Mouse (Mus musculus): Measurements from ENCODE around the gene Rptor. TPM values are rescaled to one million over a fixed set of nuclear protein-coding genes. Genes with fewer than 3 reads are reported as not detected.

Rptor gene
- polyA plus RNA-seq, 1 experiment from 2014 or later = 13.2 TPM

DNA sequence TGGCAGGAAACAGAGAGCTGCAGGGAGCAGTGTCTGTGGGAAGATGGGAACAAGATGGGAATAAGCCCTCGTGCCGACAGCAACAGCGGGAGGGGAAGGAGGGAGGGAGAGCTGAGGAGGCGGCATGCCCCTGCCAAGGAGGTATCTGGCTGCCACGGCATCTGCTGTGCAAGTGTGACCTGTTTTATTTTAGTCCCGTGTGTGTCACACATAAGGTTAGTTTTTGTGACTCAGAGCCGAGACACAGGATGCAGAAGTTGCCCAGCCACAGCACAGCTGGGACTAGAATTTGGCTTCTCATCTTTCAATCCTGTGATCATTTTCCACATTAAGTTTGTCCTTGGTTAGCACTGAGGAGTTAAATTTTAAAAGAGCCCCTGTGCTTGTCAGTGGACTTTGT lies 193.7 kb downstream of the Rptor start:
- H3K36me3 ChIP-seq (ENCODE audit: control insufficient read depth, insufficient read depth, low read length) = no peaks in the 10 kb centered on the region; the same call in 1 of the 2 replicates
- DNase-seq (ENCODE audit: low spot score) (no peak), ATAC-seq (replicated peaks; ENCODE audit: low FRiP score) (no peak)
- H3K9ac ChIP-seq (ENCODE audit: low read depth, low read length) = no peak overlapping the region
- no peaks in the 10 kb centered on the region for H3K9me3 ChIP-seq (ENCODE audit: control insufficient read depth, low read length)
- H3K27ac ChIP-seq (ENCODE audit: low read depth, low read length) = no peak overlapping the region
- H3K4me2 ChIP-seq = no peak overlapping the region
- H3K4me3 ChIP-seq (ENCODE audit: low read depth, low read length) = no peak overlapping the region
- H3K27me3 ChIP-seq (replicated peaks; ENCODE audit: control insufficient read depth, insufficient read depth, low read length) = no peaks in the 10 kb centered on the region
- H3K4me1 ChIP-seq (replicated peaks; ENCODE audit: control insufficient read depth, insufficient read depth, low read length) = peaks cover 6% of the 10 kb centered on the region
- 67% methylated on average over 7 of the region's 7 CpGs for WGBS

DNA sequence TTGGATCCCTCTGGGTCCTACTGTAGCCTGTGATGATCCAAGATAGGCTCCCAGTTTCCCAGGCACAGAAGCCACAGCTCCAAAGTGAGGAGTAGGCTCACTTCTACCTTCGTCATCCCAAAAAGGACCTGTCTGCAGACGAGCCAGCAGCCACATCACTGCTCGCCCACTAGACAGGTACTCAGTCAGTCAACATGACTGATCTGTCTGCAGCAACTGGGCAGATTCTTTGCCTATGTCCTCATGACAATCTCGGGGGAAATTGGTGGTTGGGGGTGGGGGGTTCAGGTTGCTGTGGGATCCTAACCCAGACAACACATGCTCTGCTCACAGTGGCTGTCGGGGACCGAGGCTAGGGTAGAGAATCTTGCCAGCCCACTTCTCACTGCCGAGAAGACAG lies 194.1 kb downstream of the Rptor start:
- no peak overlapping the region for H3K27ac ChIP-seq (ENCODE audit: low read depth, low read length)
- no peak for ATAC-seq (replicated peaks; ENCODE audit: low FRiP score)

DNA sequence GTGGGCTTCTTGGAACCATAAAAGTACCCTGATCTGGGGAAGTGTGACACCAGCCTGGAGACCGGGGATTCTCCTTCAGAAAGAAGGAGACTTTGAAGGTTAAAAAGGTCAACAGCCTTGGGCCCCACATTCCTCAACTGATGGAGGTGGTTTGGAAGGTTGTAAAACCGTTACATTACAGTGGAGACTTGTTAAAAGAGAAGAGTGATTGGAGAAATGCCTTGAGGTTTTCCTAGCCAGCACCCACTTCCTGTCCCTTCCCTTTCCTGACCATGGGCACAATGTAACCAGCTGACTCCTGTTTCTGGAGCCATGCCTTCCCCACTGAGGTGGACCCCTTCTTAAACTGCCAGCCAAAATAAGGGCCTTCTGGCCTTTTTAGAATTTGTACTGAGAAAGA lies 196.8 kb downstream of the Rptor start:
- peaks cover 4% of the 10 kb centered on the region; the same call in 1 of the 2 replicates for H3K4me1 ChIP-seq (replicated peaks; ENCODE audit: control insufficient read depth, insufficient read depth, low read length)
- no peaks in the 10 kb centered on the region; the same call in 1 of the 2 replicates for H3K36me3 ChIP-seq (ENCODE audit: control insufficient read depth, insufficient read depth, low read length)

More for the DNA sequence above, 194.1 kb downstream of the Rptor start:
- 77% methylated on average over 7 of the region's 7 CpGs for WGBS
- Histone ChIP-seq H3K9me3 (ENCODE audit: control insufficient read depth, low read length) (no peaks in the 10 kb centered on the region), H3K36me3 (ENCODE audit: control insufficient read depth, insufficient read depth, low read length) (no peaks in the 10 kb centered on the region; the same call in 1 of the 2 replicates), H3K4me3 (ENCODE audit: low read depth, low read length) (no peak overlapping the region), H3K4me2 (no peak overlapping the region), H3K9ac (ENCODE audit: low read depth, low read length) (no peak overlapping the region), H3K4me1 (replicated peaks; ENCODE audit: control insufficient read depth, insufficient read depth, low read length) (peaks cover 6% of the 10 kb centered on the region), H3K27me3 (replicated peaks; ENCODE audit: control insufficient read depth, insufficient read depth, low read length) (no peaks in the 10 kb centered on the region)
- no peak for DNase-seq (ENCODE audit: low spot score)

DNA sequence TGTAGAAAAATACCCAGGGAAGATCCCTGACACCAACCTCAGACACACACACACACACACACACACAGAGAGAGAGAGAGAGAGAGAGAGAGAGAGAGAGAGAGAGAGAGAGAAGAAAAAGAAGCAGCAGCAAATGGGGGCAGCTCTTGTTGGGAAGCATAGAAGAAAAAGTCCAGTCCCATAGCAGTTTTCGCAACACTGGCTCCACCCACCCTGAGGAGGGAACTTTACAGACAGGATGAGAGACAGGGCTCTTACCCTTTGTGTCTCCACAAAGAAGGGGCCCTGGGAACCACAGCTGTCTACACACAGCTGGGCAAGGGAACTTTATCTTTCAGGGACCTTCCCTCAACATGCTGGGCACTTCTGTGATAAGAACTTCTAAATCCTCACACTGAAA lies 199.2 kb downstream of the Rptor start:
- H3K4me2 ChIP-seq = no peak overlapping the region
- no peak for DNase-seq (ENCODE audit: low spot score)
- no peaks in the 10 kb centered on the region; the same call in 1 of the 2 replicates for H3K36me3 ChIP-seq (ENCODE audit: control insufficient read depth, insufficient read depth, low read length)
- no peak overlapping the region for H3K9ac ChIP-seq (ENCODE audit: low read depth, low read length)
- H3K4me1 ChIP-seq (replicated peaks; ENCODE audit: control insufficient read depth, insufficient read depth, low read length) = no peaks in the 10 kb centered on the region
- no peaks in the 10 kb centered on the region for H3K9me3 ChIP-seq (ENCODE audit: control insufficient read depth, low read length)
- ATAC-seq (replicated peaks; ENCODE audit: low FRiP score) = no peak
- H3K4me3 ChIP-seq (ENCODE audit: low read depth, low read length) = no peak overlapping the region
- H3K27ac ChIP-seq (ENCODE audit: low read depth, low read length) = no peak overlapping the region
- WGBS = 38% methylated on average over 1 of the region's 1 CpGs
- H3K27me3 ChIP-seq (replicated peaks; ENCODE audit: control insufficient read depth, insufficient read depth, low read length) = no peaks in the 10 kb centered on the region

More for the DNA sequence above, 196.8 kb downstream of the Rptor start:
- Histone ChIP-seq H3K9me3 (ENCODE audit: control insufficient read depth, low read length) (no peaks in the 10 kb centered on the region), H3K27ac (ENCODE audit: low read depth, low read length) (no peak overlapping the region), H3K4me3 (ENCODE audit: low read depth, low read length) (no peak overlapping the region), H3K27me3 (replicated peaks; ENCODE audit: control insufficient read depth, insufficient read depth, low read length) (no peaks in the 10 kb centered on the region), H3K9ac (ENCODE audit: low read depth, low read length) (no peak overlapping the region), H3K4me2 (no peak overlapping the region)
- no peak for DNase-seq (ENCODE audit: low spot score)
- 69% methylated on average over 2 of the region's 2 CpGs for WGBS
- ATAC-seq (replicated peaks; ENCODE audit: low FRiP score) = no peak

DNA sequence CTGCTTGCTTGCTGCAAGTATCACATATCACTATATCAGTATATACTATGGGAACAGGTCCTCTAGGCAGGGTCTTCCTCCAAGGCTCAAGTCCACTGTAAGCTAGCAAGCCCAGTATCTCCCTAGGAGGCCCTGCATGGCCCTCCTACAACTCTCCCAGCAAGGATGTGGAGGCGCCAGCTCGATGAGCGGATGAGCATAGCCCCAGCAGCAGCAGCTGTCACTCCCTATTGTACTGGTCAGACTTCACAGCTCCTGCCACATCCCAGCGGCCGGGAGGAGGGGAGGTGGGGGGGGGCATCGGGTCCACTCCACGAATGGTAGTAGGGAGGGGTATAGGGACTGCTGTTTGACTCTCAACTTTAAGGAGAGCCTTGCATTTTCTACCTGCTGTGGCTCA lies 200.2 kb downstream of the Rptor start:
- ATAC-seq (replicated peaks; ENCODE audit: low FRiP score) = no peak
- H3K27ac ChIP-seq (ENCODE audit: low read depth, low read length) = no peak overlapping the region
- no peaks in the 10 kb centered on the region for H3K4me1 ChIP-seq (replicated peaks; ENCODE audit: control insufficient read depth, insufficient read depth, low read length)
- no peak overlapping the region for H3K4me3 ChIP-seq (ENCODE audit: low read depth, low read length)
- WGBS = 82% methylated on average over 7 of the region's 7 CpGs
- H3K9me3 ChIP-seq (ENCODE audit: control insufficient read depth, low read length) = no peaks in the 10 kb centered on the region
- no peaks in the 10 kb centered on the region for H3K27me3 ChIP-seq (replicated peaks; ENCODE audit: control insufficient read depth, insufficient read depth, low read length)
- no peak overlapping the region for H3K9ac ChIP-seq (ENCODE audit: low read depth, low read length)
- no peaks in the 10 kb centered on the region; the same call in 1 of the 2 replicates for H3K36me3 ChIP-seq (ENCODE audit: control insufficient read depth, insufficient read depth, low read length)
- no peak overlapping the region for H3K4me2 ChIP-seq
- no peak for DNase-seq (ENCODE audit: low spot score)

DNA sequence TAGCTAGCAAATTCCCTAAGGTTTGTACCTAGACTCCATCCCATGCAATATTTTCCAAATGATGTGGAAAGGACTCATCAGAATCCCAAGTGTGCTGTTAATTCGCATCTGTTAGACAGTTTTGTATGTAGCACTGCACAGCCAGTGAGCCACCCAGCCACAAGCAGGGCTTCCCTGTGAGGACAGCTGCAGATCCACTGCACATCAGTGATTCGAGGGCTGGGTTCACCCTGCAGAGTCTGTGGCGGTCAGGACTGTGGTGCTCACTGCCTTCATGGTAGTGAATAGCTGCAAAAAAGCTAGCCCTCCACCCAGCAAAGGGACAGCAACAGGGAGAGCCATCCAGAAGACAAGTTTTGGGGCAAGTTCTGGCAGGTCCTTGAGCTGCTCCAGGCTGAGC lies 201.7 kb downstream of the Rptor start:
- ATAC-seq (replicated peaks; ENCODE audit: low FRiP score) (no peak), DNase-seq (ENCODE audit: low spot score) (no peak)
- no peak overlapping the region for H3K27ac ChIP-seq (ENCODE audit: low read depth, low read length)
- no peak overlapping the region for H3K9ac ChIP-seq (ENCODE audit: low read depth, low read length)
- no peak overlapping the region for H3K4me3 ChIP-seq (ENCODE audit: low read depth, low read length)
- no peaks in the 10 kb centered on the region for H3K4me1 ChIP-seq (replicated peaks; ENCODE audit: control insufficient read depth, insufficient read depth, low read length)
- no peaks in the 10 kb centered on the region for H3K9me3 ChIP-seq (ENCODE audit: control insufficient read depth, low read length)
- 90% methylated on average over 3 of the region's 3 CpGs for WGBS
- no peaks in the 10 kb centered on the region for H3K27me3 ChIP-seq (replicated peaks; ENCODE audit: control insufficient read depth, insufficient read depth, low read length)
- no peak overlapping the region for H3K4me2 ChIP-seq
- no peaks in the 10 kb centered on the region; the same call in 1 of the 2 replicates for H3K36me3 ChIP-seq (ENCODE audit: control insufficient read depth, insufficient read depth, low read length)

DNA sequence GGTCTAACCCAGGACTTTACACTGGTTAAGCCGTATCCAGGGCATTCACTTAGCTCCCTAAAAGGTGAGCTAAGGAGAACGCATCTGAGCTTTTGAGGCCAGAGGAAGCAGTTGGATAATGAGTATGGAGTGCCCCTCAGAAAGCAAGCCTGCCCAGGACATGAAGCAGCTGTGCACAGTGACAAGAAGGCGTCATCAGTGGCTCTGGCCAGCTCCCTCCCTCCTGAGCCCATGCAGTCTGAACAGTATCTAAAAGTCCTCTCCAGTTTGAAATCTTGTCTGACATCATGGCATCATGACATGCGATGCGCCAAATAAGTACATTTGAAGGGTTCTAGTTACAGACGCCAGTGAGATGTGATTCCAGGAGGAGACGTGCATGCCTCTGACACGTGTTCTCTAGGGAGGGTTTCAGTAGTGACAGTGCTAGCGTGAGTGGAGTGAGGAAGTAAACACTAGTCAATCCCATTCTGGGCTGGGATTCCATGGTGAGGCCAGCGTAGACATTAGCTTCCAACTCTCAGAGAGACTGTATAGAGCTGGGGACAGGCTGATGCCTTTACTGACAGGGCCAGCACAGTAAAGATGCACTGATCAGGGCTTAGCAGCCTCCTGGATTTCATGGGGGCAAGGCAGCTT lies 202.5 kb downstream of the Rptor start:
- no peak for DNase-seq (ENCODE audit: low spot score)
- no peak overlapping the region for H3K9ac ChIP-seq (ENCODE audit: low read depth, low read length)
- no peak overlapping the region for H3K27ac ChIP-seq (ENCODE audit: low read depth, low read length)
- H3K4me3 ChIP-seq (ENCODE audit: low read depth, low read length) = no peak overlapping the region
- H3K4me1 ChIP-seq (replicated peaks; ENCODE audit: control insufficient read depth, insufficient read depth, low read length) = no peaks in the 10 kb centered on the region
- H3K36me3 ChIP-seq (ENCODE audit: control insufficient read depth, insufficient read depth, low read length) = no peaks in the 10 kb centered on the region; the same call in 1 of the 2 replicates
- no peak overlapping the region for H3K4me2 ChIP-seq
- WGBS = 91% methylated on average over 10 of the region's 10 CpGs
- ATAC-seq (replicated peaks; ENCODE audit: low FRiP score) = no peak
- no peaks in the 10 kb centered on the region for H3K9me3 ChIP-seq (ENCODE audit: control insufficient read depth, low read length)
- no peaks in the 10 kb centered on the region for H3K27me3 ChIP-seq (replicated peaks; ENCODE audit: control insufficient read depth, insufficient read depth, low read length)

DNA sequence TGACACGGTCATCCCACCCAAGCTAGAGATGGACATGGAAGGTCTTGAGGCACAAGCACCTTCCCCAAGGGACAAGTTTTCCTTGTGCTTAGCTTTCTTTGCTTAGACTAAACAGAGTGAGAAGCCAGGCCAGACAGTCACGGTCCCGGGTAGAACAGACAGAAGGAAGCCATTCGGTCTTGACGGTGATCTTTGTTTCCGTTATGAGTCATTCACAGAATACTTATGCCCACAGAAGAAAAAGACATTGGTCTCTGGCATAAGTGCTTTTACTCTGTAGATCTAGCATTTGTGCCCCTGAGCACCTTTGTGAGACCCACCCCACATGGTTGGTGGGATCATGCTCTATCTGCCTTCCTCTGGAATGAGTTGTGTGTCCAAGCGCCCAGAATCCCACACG lies 203.8 kb downstream of the Rptor start:
- no peaks in the 10 kb centered on the region for H3K9me3 ChIP-seq (ENCODE audit: control insufficient read depth, low read length)
- 87% methylated on average over 8 of the region's 8 CpGs for whole genome bisulfite sequencing
- peaks cover 3% of the 10 kb centered on the region; the same call in 1 of the 2 replicates for H3K36me3 ChIP-seq (ENCODE audit: control insufficient read depth, insufficient read depth, low read length)
- H3K4me1 ChIP-seq (replicated peaks; ENCODE audit: control insufficient read depth, insufficient read depth, low read length) = no peaks in the 10 kb centered on the region
- no peak overlapping the region for H3K4me2 ChIP-seq
- no peaks in the 10 kb centered on the region for H3K27me3 ChIP-seq (replicated peaks; ENCODE audit: control insufficient read depth, insufficient read depth, low read length)
- no peak overlapping the region for H3K4me3 ChIP-seq (ENCODE audit: low read depth, low read length)
- ATAC-seq (replicated peaks; ENCODE audit: low FRiP score) = no peak
- H3K9ac ChIP-seq (ENCODE audit: low read depth, low read length) = no peak overlapping the region
- no peak for DNase-seq (ENCODE audit: low spot score)
- no peak overlapping the region for H3K27ac ChIP-seq (ENCODE audit: low read depth, low read length)

DNA sequence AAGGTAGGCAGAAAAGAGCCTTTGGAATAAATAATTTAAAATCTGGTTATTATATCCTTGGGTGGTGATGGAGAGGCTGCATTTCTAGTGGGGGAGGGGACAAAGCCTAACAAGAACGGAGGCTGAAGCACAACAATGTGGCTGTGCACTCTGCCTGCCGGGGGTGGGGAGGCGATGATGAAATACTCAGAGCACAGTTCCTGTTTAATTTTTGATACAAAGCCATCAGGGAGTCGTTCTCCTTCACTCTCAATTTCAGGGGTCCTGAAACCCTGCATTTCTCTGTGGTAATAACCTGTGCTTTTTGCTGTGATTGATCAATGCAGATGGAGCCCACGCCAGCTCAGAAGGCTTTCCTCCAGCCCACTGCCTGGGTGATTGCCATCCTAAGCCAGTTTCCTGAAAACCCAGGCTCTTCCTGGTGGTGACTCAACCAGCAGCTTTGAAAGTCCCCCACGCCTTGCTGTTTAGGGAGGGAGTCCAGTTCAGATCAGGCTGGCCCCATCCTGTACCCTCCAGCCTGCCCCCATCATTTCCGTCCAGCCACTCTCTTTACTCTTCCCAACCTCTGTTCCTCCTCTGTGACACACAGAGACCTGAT lies 204.8 kb downstream of the Rptor start:
- no peak overlapping the region for H3K27ac ChIP-seq (ENCODE audit: low read depth, low read length)
- no peaks in the 10 kb centered on the region for H3K9me3 ChIP-seq (ENCODE audit: control insufficient read depth, low read length)
- no peak overlapping the region for H3K4me3 ChIP-seq (ENCODE audit: low read depth, low read length)
- 76% methylated on average over 7 of the region's 7 CpGs for WGBS
- no peak overlapping the region for H3K9ac ChIP-seq (ENCODE audit: low read depth, low read length)
- H3K4me2 ChIP-seq = no peak overlapping the region
- DNase-seq (ENCODE audit: low spot score) (no peak), ATAC-seq (replicated peaks; ENCODE audit: low FRiP score) (no peak)
- H3K4me1 ChIP-seq (replicated peaks; ENCODE audit: control insufficient read depth, insufficient read depth, low read length) = no peaks in the 10 kb centered on the region
- peaks cover 6% of the 10 kb centered on the region; the same call in 1 of the 2 replicates for H3K36me3 ChIP-seq (ENCODE audit: control insufficient read depth, insufficient read depth, low read length)
- no peaks in the 10 kb centered on the region for H3K27me3 ChIP-seq (replicated peaks; ENCODE audit: control insufficient read depth, insufficient read depth, low read length)

Data from liver, embryonic 11.5 days (tissue).